Mouse (Mus musculus): ENCODE measurements around the gene Lrch3. TPM values are rescaled to one million over a fixed set of nuclear protein-coding genes. Genes with fewer than 3 reads are reported as not detected.
A peak's percentile ranks its signal among the peaks of the same experiment; 100 is the strongest.

Gene Lrch3
- total and polyA plus RNA-seq, 2 experiments from 2014 or later, result 11.2 to 22.8 TPM

GRCm38 (mm10) chr16:33019117-33019770 lies 105.3 kb downstream of the Lrch3 start:
- H3K27me3 ChIP-seq (ENCODE audit: control insufficient read depth, insufficient read depth, low read length), result no peaks in the 10 kb centered on the region
- H3K4me3 ChIP-seq (ENCODE audit: low read depth, low read length), result no peak overlapping the region
- H3K36me3 ChIP-seq (replicated peaks; ENCODE audit: control insufficient read depth, insufficient read depth, low read length), result peaks cover 17% of the 10 kb centered on the region
- H3K9me3 ChIP-seq (replicated peaks; ENCODE audit: control insufficient read depth, low read length), result no peaks in the 10 kb centered on the region
- no peak overlapping the region for H3K4me2 ChIP-seq (ENCODE audit: low read depth, low read length)
- TF ChIP-seq EP300 (IDR thresholded peaks at IDR 0.05; ENCODE audit: low read depth), result no peak
- TF ChIP-seq CTCF (IDR thresholded peaks at IDR 0.05; ENCODE audit: low read depth), result no peak
- no peak for DNase-seq (ENCODE audit: low spot score)
- no peak overlapping the region for H3K27ac ChIP-seq (ENCODE audit: low read depth)
- no peak for ATAC-seq (ENCODE audit: insufficient read depth, low read depth)
- H3K9ac ChIP-seq (replicated peaks; ENCODE audit: low read depth, low read length), result no peak overlapping the region
- 71% methylated on average over 21 of the region's 21 CpGs for WGBS
- 0 out of 2 replicates have a peak, but pooled peaks cover 6% of the 10 kb centered on the region for H3K4me1 ChIP-seq (ENCODE audit: control insufficient read depth, insufficient read depth)

DNA sequence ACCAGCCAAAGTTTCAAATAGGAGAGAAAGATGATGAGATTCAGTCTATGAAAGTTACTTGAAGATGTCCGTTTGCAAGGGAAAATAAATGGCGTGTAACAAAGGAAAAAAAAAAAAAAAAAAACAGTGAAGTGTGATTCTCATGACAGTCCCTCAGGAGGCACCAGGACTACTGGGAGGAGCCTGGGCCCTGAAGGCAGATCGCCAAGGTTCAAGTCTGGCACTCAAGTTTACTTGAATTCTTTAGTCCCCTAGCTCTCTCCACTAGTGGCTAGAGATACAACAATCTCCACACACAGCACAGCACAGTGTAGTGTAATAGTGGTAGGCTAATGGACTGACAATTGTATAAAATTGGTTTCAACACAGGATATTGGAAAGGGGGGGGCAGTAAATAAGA lies 107.5 kb downstream of the Lrch3 start:
- TF ChIP-seq EP300 (IDR thresholded peaks at IDR 0.05; ENCODE audit: low read depth) (no peak), CTCF (IDR thresholded peaks at IDR 0.05; ENCODE audit: low read depth) (no peak)
- 57% methylated on average over 3 of the region's 3 CpGs for WGBS
- no peak for ATAC-seq (ENCODE audit: insufficient read depth, low read depth)
- Histone ChIP-seq H3K27ac (ENCODE audit: low read depth) (no peak overlapping the region), H3K4me2 (ENCODE audit: low read depth, low read length) (no peak overlapping the region), H3K27me3 (ENCODE audit: control insufficient read depth, insufficient read depth, low read length) (no peaks in the 10 kb centered on the region), H3K9me3 (replicated peaks; ENCODE audit: control insufficient read depth, low read length) (no peaks in the 10 kb centered on the region), H3K9ac (replicated peaks; ENCODE audit: low read depth, low read length) (no peak overlapping the region), H3K4me1 (ENCODE audit: control insufficient read depth, insufficient read depth) (no peaks in the 10 kb centered on the region), H3K36me3 (replicated peaks; ENCODE audit: control insufficient read depth, insufficient read depth, low read length) (0 out of 2 replicates have a peak, but pooled peaks cover 5% of the 10 kb centered on the region), H3K4me3 (ENCODE audit: low read depth, low read length) (no peak overlapping the region)
- DNase-seq (ENCODE audit: low spot score), result no peak

- 2% methylated on average over 4 of the region's 4 CpGs for WGBS
- H3K9me3 ChIP-seq (replicated peaks; ENCODE audit: control insufficient read depth, low read length), result no peaks in the 10 kb centered on the region
- H3K4me2 ChIP-seq (ENCODE audit: low read depth, low read length), result no peak overlapping the region
- no peak overlapping the region for H3K4me3 ChIP-seq (ENCODE audit: low read depth, low read length)
- H3K27me3 ChIP-seq (ENCODE audit: control insufficient read depth, insufficient read depth, low read length), result no peaks in the 10 kb centered on the region
- DNase-seq (ENCODE audit: low spot score), result peak; percentile 87
- TF ChIP-seq CTCF (IDR thresholded peaks at IDR 0.05; ENCODE audit: low read depth) (peak; percentile 99), EP300 (IDR thresholded peaks at IDR 0.05; ENCODE audit: low read depth) (no peak)
- H3K9ac ChIP-seq (replicated peaks; ENCODE audit: low read depth, low read length), result no peak overlapping the region
- ATAC-seq (ENCODE audit: insufficient read depth, low read depth), result peak; percentile 82
- H3K36me3 ChIP-seq (replicated peaks; ENCODE audit: control insufficient read depth, insufficient read depth, low read length), result no peaks in the 10 kb centered on the region
- H3K27ac ChIP-seq (ENCODE audit: low read depth), result no peak overlapping the region
- no peaks in the 10 kb centered on the region for H3K4me1 ChIP-seq (ENCODE audit: control insufficient read depth, insufficient read depth)
Measured at GRCm38 (mm10) chr16:33023750-33024149, 109.8 kb downstream of the Lrch3 start.

DNA sequence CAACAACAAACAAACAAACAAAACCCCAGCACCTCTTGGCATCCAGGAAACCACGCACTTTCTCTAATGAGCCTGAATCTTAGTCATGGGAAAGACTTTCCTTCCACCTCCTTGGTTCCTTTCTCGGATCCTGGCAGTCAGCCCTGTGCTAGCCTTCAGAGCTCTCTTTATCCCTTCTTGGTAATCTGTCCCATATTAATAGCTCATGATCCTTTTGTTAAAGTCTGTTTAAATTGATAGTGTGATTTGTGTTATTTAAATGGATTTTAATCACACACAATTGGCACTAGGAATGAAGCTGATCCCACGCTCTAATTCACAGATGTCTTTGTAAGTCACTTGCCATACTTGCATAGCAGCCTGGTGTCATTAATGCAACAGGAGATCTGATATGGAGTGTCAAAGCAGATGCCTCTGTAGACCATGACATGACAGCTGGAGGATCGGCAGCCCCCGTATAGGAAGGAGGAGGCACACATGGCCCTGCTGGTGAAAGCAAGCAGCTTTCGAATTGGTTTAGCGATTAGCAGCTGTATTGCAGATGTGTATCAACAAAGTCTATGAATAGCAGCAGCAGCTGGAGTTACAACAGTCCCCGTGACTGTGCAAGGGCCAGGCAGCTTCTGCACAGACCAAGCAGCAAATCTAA lies 110.7 kb downstream of the Lrch3 start:
- Histone ChIP-seq H3K9ac (replicated peaks; ENCODE audit: low read depth, low read length) (no peak overlapping the region), H3K9me3 (replicated peaks; ENCODE audit: control insufficient read depth, low read length) (no peaks in the 10 kb centered on the region), H3K4me3 (ENCODE audit: low read depth, low read length) (no peak overlapping the region), H3K27ac (ENCODE audit: low read depth) (no peak overlapping the region), H3K4me1 (ENCODE audit: control insufficient read depth, insufficient read depth) (no peaks in the 10 kb centered on the region), H3K27me3 (ENCODE audit: control insufficient read depth, insufficient read depth, low read length) (no peaks in the 10 kb centered on the region), H3K4me2 (ENCODE audit: low read depth, low read length) (no peak overlapping the region), H3K36me3 (replicated peaks; ENCODE audit: control insufficient read depth, insufficient read depth, low read length) (no peaks in the 10 kb centered on the region)
- ATAC-seq (ENCODE audit: insufficient read depth, low read depth), result no peak
- 54% methylated on average over 8 of the region's 8 CpGs for WGBS
- DNase-seq (ENCODE audit: low spot score), result no peak
- TF ChIP-seq EP300 (IDR thresholded peaks at IDR 0.05; ENCODE audit: low read depth) (no peak), CTCF (IDR thresholded peaks at IDR 0.05; ENCODE audit: low read depth) (no peak)

GRCm38 (mm10) chr16:33026357-33026756 lies 112.5 kb downstream of the Lrch3 start:
- Histone ChIP-seq H3K27ac (ENCODE audit: low read depth) (no peak overlapping the region), H3K4me1 (ENCODE audit: control insufficient read depth, insufficient read depth) (no peaks in the 10 kb centered on the region), H3K27me3 (ENCODE audit: control insufficient read depth, insufficient read depth, low read length) (no peaks in the 10 kb centered on the region), H3K4me3 (ENCODE audit: low read depth, low read length) (no peak overlapping the region), H3K9me3 (replicated peaks; ENCODE audit: control insufficient read depth, low read length) (no peaks in the 10 kb centered on the region), H3K36me3 (replicated peaks; ENCODE audit: control insufficient read depth, insufficient read depth, low read length) (no peaks in the 10 kb centered on the region), H3K4me2 (ENCODE audit: low read depth, low read length) (no peak overlapping the region), H3K9ac (replicated peaks; ENCODE audit: low read depth, low read length) (no peak overlapping the region)
- DNase-seq (ENCODE audit: low spot score) (no peak), ATAC-seq (ENCODE audit: insufficient read depth, low read depth) (no peak)
- TF ChIP-seq EP300 (IDR thresholded peaks at IDR 0.05; ENCODE audit: low read depth), result no peak
- no peak for TF ChIP-seq CTCF (IDR thresholded peaks at IDR 0.05; ENCODE audit: low read depth)
- WGBS, result 69% methylated on average over 7 of the region's 7 CpGs

Data from heart, postnatal 0 days (tissue).